Mouse (Mus musculus): ENCODE measurements around the gene Sec11a. TPM values are rescaled to one million over a fixed set of nuclear protein-coding genes. Genes with fewer than 3 reads are reported as not detected.

Sec11a gene
- total RNA-seq, 2 experiments from 2014 or later: 47.8 to 59.0 TPM

GRCm38 (mm10) chr7:80903625-80904422, 43.8 kb downstream of the Sec11a start:
- intact Hi-C loops (cut with DNase I): loop anchor here (5.0 kb wide), 1 partner anchor 43 kb away; the partner anchor contains the start of gene Sec11a

GRCm38 (mm10) chr7:80901541-80902274, 45.9 kb downstream of the Sec11a start:
- intact Hi-C loops (cut with DNase I): loop anchor here (5.0 kb wide), 1 partner anchor 46 kb away; the partner anchor contains the start of gene Sec11a
- DNase-seq (ENCODE audit: low spot score): no peak

More at GRCm38 (mm10) chr7:80903625-80904422, 43.8 kb downstream of the Sec11a start:
- DNase-seq (ENCODE audit: low spot score): no peak

DNA sequence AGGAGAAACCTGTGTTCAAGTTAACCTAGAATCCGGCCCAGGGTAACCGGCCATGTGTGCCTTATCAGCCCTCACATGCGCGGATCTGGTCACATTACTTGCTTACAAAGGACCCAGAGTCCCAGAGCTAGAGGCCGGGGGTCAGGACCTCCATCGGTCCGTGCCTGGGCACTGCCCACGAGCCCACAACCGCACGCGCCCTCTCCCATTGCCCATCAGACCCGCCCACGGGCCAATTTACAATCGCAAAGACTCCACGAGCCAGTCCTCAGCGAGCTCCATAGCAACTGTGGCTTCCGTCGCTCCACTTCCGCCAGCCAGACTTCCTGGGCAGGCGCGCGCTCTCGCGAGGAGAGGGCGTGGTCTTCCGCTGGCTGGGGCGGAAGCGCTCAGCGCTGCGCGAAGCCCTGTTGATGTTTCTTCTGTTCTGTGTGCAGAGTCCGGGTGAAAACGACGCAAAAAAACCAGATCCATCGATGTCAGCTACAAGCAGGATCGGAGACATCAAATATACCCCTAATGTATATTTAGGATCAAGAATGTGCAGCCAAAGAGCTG, 46.6 kb downstream of the Sec11a start, which contains the start of gene Wdr73:
TSS of gene Wdr73 (minus strand) at position 326 of the 558 bp plus-strand sequence.
- DNase-seq (ENCODE audit: low spot score): peak; percentile 84

GRCm38 (mm10) chr7:80897721-80898120, 49.9 kb downstream of the Sec11a start:
- no peak for DNase-seq (ENCODE audit: low spot score)
- intact Hi-C loops (cut with DNase I): loop anchor here (2.0 to 10.0 kb wide), 2 partner anchors 97 to 447 kb away; partner anchors contain the start of gene Rps17

More for the DNA sequence above, 46.6 kb downstream of the Sec11a start, which contains the start of gene Wdr73:
- intact Hi-C loops (cut with DNase I): loop anchor here (5.0 kb wide), 1 partner anchor 46 kb away; the partner anchor contains the start of gene Sec11a

- DNase-seq (ENCODE audit: low spot score): no peak
- intact Hi-C loops (cut with DNase I): loop anchor here (10.0 kb wide), 1 partner anchor 448 kb away; the partner anchor contains the start of gene Rps17
Measured at GRCm38 (mm10) chr7:80897134-80897533, 50.4 kb downstream of the Sec11a start.

- intact Hi-C loops (cut with DNase I): loop anchor here (10.0 kb wide), 1 partner anchor 450 kb away; the partner anchor contains the start of gene Rps17
- DNase-seq (ENCODE audit: low spot score): no peak
Measured at GRCm38 (mm10) chr7:80894815-80895519, 52.6 kb downstream of the Sec11a start.

GRCm38 (mm10) chr7:80894196-80894595, 53.4 kb downstream of the Sec11a start:
- no peak for DNase-seq (ENCODE audit: low spot score)

GRCm38 (mm10) chr7:80893753-80894129, 53.8 kb downstream of the Sec11a start:
- intact Hi-C loops (cut with DNase I): loop anchor here (10.0 kb wide), 1 partner anchor 451 kb away; the partner anchor contains the start of gene Rps17
- no peak for DNase-seq (ENCODE audit: low spot score)

More at GRCm38 (mm10) chr7:80894196-80894595, 53.4 kb downstream of the Sec11a start:
- intact Hi-C loops (cut with DNase I): loop anchor here (10.0 kb wide), 1 partner anchor 451 kb away; the partner anchor contains the start of gene Rps17

DNA sequence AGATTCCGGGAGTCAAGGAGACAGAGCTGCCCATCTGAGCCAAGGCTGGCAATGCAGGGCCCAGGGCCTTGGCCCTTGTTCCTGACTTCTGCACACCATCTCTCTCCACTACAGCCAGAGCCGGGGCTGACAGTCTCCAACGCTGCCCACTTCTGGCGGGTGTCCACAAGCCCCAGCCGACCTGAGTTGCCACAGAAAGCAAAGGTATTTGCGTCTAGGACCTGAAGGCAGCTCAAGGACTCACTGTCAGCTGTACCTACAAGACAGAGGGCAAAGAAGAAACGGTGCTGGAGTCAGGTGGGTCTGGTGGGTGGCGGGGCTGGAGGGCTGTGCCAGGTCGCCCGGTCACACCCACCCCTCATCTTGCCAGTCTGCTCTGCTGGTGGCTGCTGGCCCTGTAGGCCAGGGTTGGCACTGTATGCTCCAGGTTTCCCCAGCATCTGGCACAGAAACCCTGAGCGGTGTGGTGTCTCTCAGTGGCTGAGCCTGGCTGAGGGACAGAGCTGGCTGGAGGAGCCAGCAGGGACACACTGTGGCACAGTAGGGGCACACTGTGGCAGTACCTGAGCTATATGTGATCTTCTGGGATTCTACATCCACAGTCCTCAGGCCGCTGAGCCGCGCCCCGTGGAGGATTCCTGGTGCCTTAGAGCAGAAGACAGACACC, 54.4 kb downstream of the Sec11a start:
- DNase-seq (ENCODE audit: low spot score): no peak
- intact Hi-C loops (cut with DNase I): loop anchor here (10.0 kb wide), 1 partner anchor 452 kb away; the partner anchor contains the start of gene Rps17

GRCm38 (mm10) chr7:80889841-80890241, 57.7 kb downstream of the Sec11a start:
- no peak for DNase-seq (ENCODE audit: low spot score)
- intact Hi-C loops (cut with DNase I): loop anchor here (10.0 kb wide), 1 partner anchor 455 kb away; the partner anchor contains the start of gene Rps17

DNA sequence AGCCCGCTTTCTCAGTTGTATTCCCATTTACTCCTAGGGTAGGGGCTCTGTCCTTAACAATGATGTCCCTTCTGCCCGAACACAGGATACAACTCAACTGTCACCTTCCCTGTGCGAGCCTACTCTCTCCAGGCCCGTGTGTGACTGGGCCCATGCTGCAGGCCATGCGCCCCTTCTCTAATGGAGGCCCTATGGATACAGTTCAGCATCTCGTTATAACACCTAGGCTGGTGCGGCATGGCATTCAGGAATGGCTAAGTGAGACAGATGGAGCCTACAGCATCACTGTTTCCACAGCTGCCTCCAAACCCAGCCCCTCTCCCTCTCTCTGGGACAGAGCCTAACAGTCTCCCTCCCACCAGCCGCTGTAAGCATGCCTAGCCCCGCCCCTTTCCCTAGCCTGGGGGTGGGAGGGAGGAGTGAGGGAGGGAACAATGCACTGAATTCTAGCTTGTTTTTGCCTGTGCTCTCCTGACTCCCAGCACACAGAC, 58.5 kb downstream of the Sec11a start:
- intact Hi-C loops (cut with DNase I): no loop called here
- DNase-seq (ENCODE audit: low spot score): peak; percentile 41

GRCm38 (mm10) chr7:80888595-80888994, 59.0 kb downstream of the Sec11a start:
- intact Hi-C loops (cut with DNase I): no loop called here

GRCm38 (mm10) chr7:80885666-80886065, 61.9 kb downstream of the Sec11a start:
- DNase-seq (ENCODE audit: low spot score): no peak
- intact Hi-C loops (cut with DNase I): loop anchor here (2.0 kb wide), 1 partner anchor 269 kb away; no protein-coding TSS in a partner anchor

More at GRCm38 (mm10) chr7:80888595-80888994, 59.0 kb downstream of the Sec11a start:
- DNase-seq (ENCODE audit: low spot score): no peak

DNA sequence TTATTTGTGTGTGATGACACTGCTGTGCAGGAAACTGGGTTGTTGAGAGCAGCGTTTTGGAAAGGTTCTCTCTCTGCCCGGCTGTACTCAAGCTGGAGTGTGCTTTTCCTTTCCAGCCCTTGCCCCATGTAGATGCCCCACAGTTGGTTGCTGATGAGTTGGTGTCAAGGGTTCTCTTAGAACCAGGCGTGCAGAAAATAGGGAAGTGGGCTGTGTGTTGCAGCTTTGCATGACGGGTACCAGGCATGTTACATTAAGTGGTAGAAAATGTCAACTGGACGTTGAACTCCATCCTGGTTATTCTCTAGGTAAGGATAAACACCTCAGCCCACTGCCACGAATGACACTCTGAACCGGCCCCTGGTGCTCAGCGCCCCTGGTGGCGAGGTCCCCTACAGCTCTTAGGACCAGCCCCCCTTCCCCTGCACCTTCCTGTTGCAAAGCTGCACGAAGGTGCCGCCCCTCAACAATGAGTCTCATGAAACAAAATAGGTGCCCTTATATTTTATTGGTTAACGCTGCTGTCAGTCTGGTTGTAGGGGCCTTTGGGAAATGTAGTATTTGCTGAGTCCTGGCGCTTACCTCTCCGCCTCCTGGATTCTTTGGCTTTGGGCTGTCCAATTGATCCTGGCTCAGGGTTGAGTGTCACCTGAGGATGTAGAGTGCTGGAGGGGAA, 64.6 kb downstream of the Sec11a start:
- no peak for DNase-seq (ENCODE audit: low spot score)
- intact Hi-C loops (cut with DNase I): no loop called here

DNA sequence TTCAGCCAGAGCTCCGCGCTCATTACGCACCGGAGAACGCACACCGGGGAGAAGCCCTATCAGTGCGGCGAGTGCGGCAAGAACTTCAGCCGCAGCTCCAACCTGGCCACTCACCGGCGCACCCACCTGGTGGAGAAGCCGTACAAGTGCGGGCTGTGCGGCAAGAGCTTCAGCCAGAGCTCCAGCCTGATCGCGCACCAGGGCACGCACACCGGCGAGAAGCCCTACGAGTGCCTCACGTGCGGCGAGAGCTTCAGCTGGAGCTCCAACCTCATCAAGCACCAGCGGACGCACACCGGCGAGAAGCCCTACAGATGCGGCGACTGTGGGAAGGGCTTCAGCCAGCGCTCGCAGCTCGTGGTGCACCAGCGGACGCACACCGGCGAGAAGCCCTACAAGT, 71.9 kb downstream of the Sec11a start:
- intact Hi-C loops (cut with DNase I): no loop called here

GRCm38 (mm10) chr7:80873631-80874030, 73.9 kb downstream of the Sec11a start:
- no peak for DNase-seq (ENCODE audit: low spot score)
- intact Hi-C loops (cut with DNase I): no loop called here

More for the DNA sequence above, 71.9 kb downstream of the Sec11a start:
- DNase-seq (ENCODE audit: low spot score): no peak

DNA sequence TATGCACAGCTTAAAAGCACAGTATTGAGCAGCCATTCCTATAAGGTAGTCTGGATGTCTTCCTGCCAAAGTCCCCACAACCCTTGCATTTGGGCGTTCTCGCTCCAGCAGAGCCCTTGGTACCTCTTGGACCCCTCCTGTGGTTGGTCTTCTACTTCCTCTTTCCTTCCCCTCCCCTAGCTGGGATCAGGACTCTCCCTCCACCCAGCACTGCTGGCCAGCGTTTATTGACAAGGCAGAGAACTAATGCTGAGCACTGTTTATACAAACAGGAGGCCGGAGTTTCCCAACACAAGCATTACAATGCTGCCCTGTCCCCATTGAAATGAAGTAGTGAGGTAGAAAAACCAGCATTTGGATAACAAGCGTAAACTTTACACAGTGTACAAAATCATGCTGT, 74.5 kb downstream of the Sec11a start:
- DNase-seq (ENCODE audit: low spot score): no peak
- intact Hi-C loops (cut with DNase I): no loop called here

DNA sequence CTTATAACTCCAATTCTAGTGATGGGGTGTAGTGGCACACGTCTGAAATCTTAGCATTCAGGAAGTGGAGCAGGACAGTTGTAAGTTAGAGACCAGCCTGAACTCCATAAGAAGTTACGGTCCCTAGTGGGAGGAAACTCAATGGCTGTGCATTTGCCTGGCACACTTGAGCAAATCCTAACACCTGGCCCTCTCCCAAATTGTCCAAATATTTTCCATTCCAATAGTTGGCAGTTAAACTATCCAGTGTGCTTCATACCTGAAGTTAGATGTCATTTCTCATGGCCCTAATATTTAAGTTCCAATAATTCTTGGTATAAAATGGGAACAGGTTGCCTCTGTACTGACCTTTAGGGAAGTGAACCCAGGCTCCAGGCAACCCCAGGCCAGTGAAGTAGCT, 78.9 kb downstream of the Sec11a start:
- DNase-seq (ENCODE audit: low spot score): no peak
- intact Hi-C loops (cut with DNase I): loop anchor here (10.0 kb wide), 1 partner anchor 476 kb away; the partner anchor contains the start of gene Rps17
